Comparison of ENCODE assay signal across 24 mouse cellular contexts in the genomic region with DNA sequence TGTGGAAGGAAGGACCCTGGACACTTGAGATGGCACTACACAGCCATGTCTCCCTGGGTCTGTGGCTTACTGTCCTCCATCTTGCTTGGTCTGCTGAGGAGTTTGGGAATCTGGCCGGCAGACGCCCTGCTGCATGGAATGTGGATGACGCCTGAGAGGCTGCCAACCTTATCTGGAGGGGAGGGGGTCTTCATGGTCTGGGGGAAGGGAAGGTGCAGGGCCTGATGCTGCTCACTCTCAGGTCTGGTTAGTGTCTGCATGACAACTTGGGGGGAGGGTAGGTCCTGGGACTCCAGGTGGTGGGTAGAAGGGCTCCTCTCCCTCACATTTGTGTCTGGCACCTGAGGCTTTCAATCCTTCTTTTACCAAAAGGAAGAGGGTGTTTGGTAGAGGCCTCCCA. TPM values are rescaled to one million over a fixed set of nuclear protein-coding genes. Genes with fewer than 3 reads are reported as not detected.
DNase-seq lines count a peak whose midpoint lies in the region; ATAC-seq and TF ChIP-seq lines count a peak whose summit lies in the region.
"Had no signal": no experiment of that assay in that cellular context is flagged by ENCODE, and none has a peak within 500 bp of the region (broad histone marks: within the 10 kb centered on the region; RNA-seq: fewer than 3 reads in every experiment).

No protein-coding gene starts in this region.

- H3K36me3 ChIP-seq in heart, embryonic 10.5 days = peaks cover 4% of the 10 kb centered on the region
- no peaks in the 10 kb centered on the region for H3K36me3 ChIP-seq in intestine, embryonic 14.5 days (ENCODE audit: control insufficient read depth, insufficient read depth, low read length)
- H3K36me3 ChIP-seq in intestine, embryonic 16.5 days (ENCODE audit: control insufficient read depth, insufficient read depth, low read length) = no peaks in the 10 kb centered on the region
- H3K36me3 ChIP-seq in embryonic facial prominence, embryonic 10.5 days (replicated peaks) = peaks cover 27% of the 10 kb centered on the region
- H3K36me3 ChIP-seq in limb, embryonic 10.5 days = no peaks in the 10 kb centered on the region
- H3K36me3 ChIP-seq: embryonic facial prominence, embryonic 15.5 days; hindbrain, embryonic 15.5 days; limb, embryonic 15.5 days; lung, embryonic 15.5 days had no signal

- H3K9me3 ChIP-seq in heart, embryonic 10.5 days = no peaks in the 10 kb centered on the region; the same call in 1 of the 2 replicates
- no peaks in the 10 kb centered on the region for H3K9me3 ChIP-seq in intestine, embryonic 14.5 days (ENCODE audit: control insufficient read depth, low read length)
- no peaks in the 10 kb centered on the region for H3K9me3 ChIP-seq in intestine, embryonic 16.5 days (ENCODE audit: control insufficient read depth, low read length)
- no peaks in the 10 kb centered on the region for H3K9me3 ChIP-seq in embryonic facial prominence, embryonic 10.5 days
- H3K9me3 ChIP-seq in limb, embryonic 10.5 days (replicated peaks) = no peaks in the 10 kb centered on the region
- H3K9me3 ChIP-seq: embryonic facial prominence, embryonic 15.5 days; hindbrain, embryonic 15.5 days; limb, embryonic 15.5 days; lung, embryonic 15.5 days had no signal

- H3K9ac ChIP-seq in intestine, embryonic 14.5 days (ENCODE audit: low read length) = no peak overlapping the region
- no peak overlapping the region for H3K9ac ChIP-seq in intestine, embryonic 16.5 days (ENCODE audit: low read depth, low read length)
- H3K9ac ChIP-seq: embryonic facial prominence, embryonic 15.5 days; hindbrain, embryonic 15.5 days; limb, embryonic 15.5 days; liver, embryonic 14.5 days; lung, embryonic 15.5 days had no signal

- H3K4me1 ChIP-seq in heart, embryonic 10.5 days = peaks cover 83% of the 10 kb centered on the region
- peaks cover 35% of the 10 kb centered on the region for H3K4me1 ChIP-seq in intestine, embryonic 14.5 days (replicated peaks; ENCODE audit: control insufficient read depth, insufficient read depth, low read length)
- H3K4me1 ChIP-seq in intestine, embryonic 16.5 days (ENCODE audit: control insufficient read depth, insufficient read depth, low read length) = peaks cover 20% of the 10 kb centered on the region
- peaks cover 75% of the 10 kb centered on the region for H3K4me1 ChIP-seq in embryonic facial prominence, embryonic 10.5 days
- peaks cover 61% of the 10 kb centered on the region for H3K4me1 ChIP-seq in limb, embryonic 10.5 days
- H3K4me1 ChIP-seq in cerebellum, adult 2 months (ENCODE audit: control insufficient read depth, insufficient read depth, low read length) = peaks cover 10% of the 10 kb centered on the region

- H3K27me3 ChIP-seq in heart, embryonic 10.5 days (ENCODE audit: insufficient read depth, poor library complexity, severe bottlenecking) = no peaks in the 10 kb centered on the region
- H3K27me3 ChIP-seq in intestine, embryonic 14.5 days (replicated peaks; ENCODE audit: control insufficient read depth, insufficient read depth, low read length) = peaks cover 7% of the 10 kb centered on the region; the same call in 1 of the 2 replicates
- H3K27me3 ChIP-seq in intestine, embryonic 16.5 days (replicated peaks; ENCODE audit: control insufficient read depth, insufficient read depth, low read length) = peaks cover 3% of the 10 kb centered on the region; the same call in 1 of the 2 replicates
- peaks cover 55% of the 10 kb centered on the region for H3K27me3 ChIP-seq in embryonic facial prominence, embryonic 10.5 days (replicated peaks; ENCODE audit: low read depth, poor library complexity, severe bottlenecking)
- peaks cover 44% of the 10 kb centered on the region for H3K27me3 ChIP-seq in limb, embryonic 10.5 days (ENCODE audit: low read depth, poor library complexity, severe bottlenecking)
- H3K27me3 ChIP-seq in cerebellum, adult 2 months (ENCODE audit: control insufficient read depth, insufficient read depth, low read length) = no peaks in the 10 kb centered on the region

- WGBS in heart, embryonic 10.5 days = 2% methylated on average over 3 of the region's 3 CpGs
- 19% methylated on average over 3 of the region's 3 CpGs for WGBS in intestine, embryonic 14.5 days
- WGBS in intestine, embryonic 16.5 days = 37% methylated on average over 3 of the region's 3 CpGs
- 18% methylated on average over 3 of the region's 3 CpGs for whole genome bisulfite sequencing in embryonic facial prominence, embryonic 10.5 days
- 12% methylated on average over 3 of the region's 3 CpGs for WGBS in limb, embryonic 10.5 days
- 92% methylated on average over 3 of the region's 3 CpGs for WGBS in cerebellum, adult 2 months

- TF ChIP-seq CTCF in cerebellum, adult 2 months (IDR thresholded peaks at IDR 0.05; ENCODE audit: borderline replicate concordance, insufficient read depth, low read depth, low read length) = no peak

- peak; percentile 45; the same call in 1 of the 2 replicates for ATAC-seq in intestine, embryonic 14.5 days (replicated peaks; ENCODE audit: low FRiP score, low TSS enrichment, low read depth)
- no peak for ATAC-seq in intestine, embryonic 16.5 days

- peak overlapping the region; percentile 83 for H3K27ac ChIP-seq in heart, embryonic 10.5 days
- H3K27ac ChIP-seq in intestine, embryonic 14.5 days (ENCODE audit: low read depth) = no peak overlapping the region
- H3K27ac ChIP-seq in intestine, embryonic 16.5 days (ENCODE audit: low read length) = no peak overlapping the region
- H3K27ac ChIP-seq in embryonic facial prominence, embryonic 10.5 days (replicated peaks) = peak overlapping the region; percentile 62; the same call in 1 of the 2 replicates
- 0 out of 2 replicates have a peak overlapping the region, but pooled peaks have one; percentile 6 for H3K27ac ChIP-seq in limb, embryonic 10.5 days
- H3K27ac ChIP-seq in cerebellum, adult 2 months (ENCODE audit: insufficient read depth, low read length) = no peak overlapping the region
- H3K27ac ChIP-seq: embryonic facial prominence, embryonic 15.5 days; kidney, postnatal 0 days; left cerebral cortex, adult 2 months; limb, embryonic 15.5 days; liver, embryonic 14.5 days; lung, embryonic 15.5 days had no signal

- TF ChIP-seq POLR2A in cerebellum, adult 2 months (IDR thresholded peaks at IDR 0.05; ENCODE audit: borderline replicate concordance, insufficient read depth, low read length) = no peak

- no peak overlapping the region for H3K4me2 ChIP-seq in intestine, embryonic 14.5 days (ENCODE audit: low read length)
- no peak overlapping the region for H3K4me2 ChIP-seq in intestine, embryonic 16.5 days (ENCODE audit: low read depth, low read length)
- H3K4me2 ChIP-seq: embryonic facial prominence, embryonic 15.5 days; hindbrain, embryonic 15.5 days; limb, embryonic 15.5 days had no signal

- DNase-seq in heart, embryonic 10.5 days (ENCODE audit: low spot score) = no peak
- DNase-seq in heart, adult 11 months = no peak
- DNase-seq in intestine, embryonic 14.5 days (ENCODE audit: low spot score) = no peak
- no peak for DNase-seq in embryonic facial prominence, embryonic 10.5 days (ENCODE audit: low spot score)
- DNase-seq in limb, embryonic 10.5 days (ENCODE audit: low spot score) = no peak
- no peak for DNase-seq in cerebellum, adult 2 months
- DNase-seq: adrenal gland, adult 2 months; cerebellum, adult 11-12 months; cerebellum, postnatal 25 days; gastrocnemius, postnatal 10 days; heart, adult 18-20 months; heart, postnatal 14 days; kidney, adult 11 months; lung, postnatal 36 days; thymus, postnatal 25 days had no signal

- peak overlapping the region; percentile 9; the same call in 1 of the 2 replicates for H3K4me3 ChIP-seq in heart, embryonic 10.5 days
- H3K4me3 ChIP-seq in intestine, embryonic 14.5 days (ENCODE audit: low read depth, low read length) = no peak overlapping the region
- no peak overlapping the region for H3K4me3 ChIP-seq in intestine, embryonic 16.5 days (ENCODE audit: low read length)
- H3K4me3 ChIP-seq in embryonic facial prominence, embryonic 10.5 days = no peak overlapping the region; the same call in 1 of the 2 replicates
- H3K4me3 ChIP-seq in limb, embryonic 10.5 days = no peak overlapping the region
- no peak overlapping the region for H3K4me3 ChIP-seq in cerebellum, adult 2 months (replicated peaks; ENCODE audit: insufficient read depth, low read depth, low read length)
- H3K4me3 ChIP-seq: embryonic facial prominence, embryonic 15.5 days; hindbrain, embryonic 15.5 days; left cerebral cortex, adult 2 months; limb, embryonic 15.5 days; lung, embryonic 15.5 days; megakaryocyte, embryonic 14.5 days had no signal

RNA-seq across cellular contexts. Expression of a gene that starts 5.4 kb away (rescaled TPM):
- polyA plus RNA-seq in heart, embryonic 10.5 days (2016; fragmentation: Nextera tagmentation; extraction: Ambion mirVana) = 15.2 and 18.5 TPM in 2 replicates
- 3.6 and 4.2 TPM in 2 replicates for polyA plus RNA-seq in intestine, embryonic 14.5 days (2014; fragmentation: Nextera tagmentation; extraction: Ambion mirVana)
- polyA plus RNA-seq in intestine, embryonic 16.5 days (2015; fragmentation: Nextera tagmentation; extraction: Ambion mirVana) = 0.95 and 1.1 TPM in 2 replicates
- 7.3 and 11.9 TPM in 2 replicates for polyA plus RNA-seq in embryonic facial prominence, embryonic 10.5 days (2016; fragmentation: Nextera tagmentation; extraction: Ambion mirVana)
- polyA plus RNA-seq in limb, embryonic 10.5 days (2016; fragmentation: Nextera tagmentation; extraction: Ambion mirVana) = 2.1 and 4.3 TPM in 2 replicates
- 1.1 and 1.4 TPM in 2 replicates for polyA plus RNA-seq in cerebellum, adult 2 months (2012; rRNA removed)

Comparison
In these comparisons a context has a peak if more than half of its experiments do, and no peak if none do; other contexts are left out.
1. H3K27ac ChIP-seq: peak in heart, embryonic 10.5 days (single experiment), embryonic facial prominence, embryonic 10.5 days (single experiment) and limb, embryonic 10.5 days (single experiment); none in intestine, embryonic 14.5 days (single experiment), intestine, embryonic 16.5 days (single experiment) and cerebellum, adult 2 months (single experiment).